Mouse (Mus musculus) liver, embryonic 12.5 days (tissue): ENCODE measurements around the gene Cog7. TPM values are rescaled to one million over a fixed set of nuclear protein-coding genes. Genes with fewer than 3 reads are reported as not detected.

Source experiments
- ATAC-seq: fragments of 200-750 bp; cut with Nextera tagmentation; 2 replicates; pipeline ENCODE4 v1.8.0; 2017; ENCODE audit warnings: moderate number of reproducible peaks, mild to moderate bottlenecking, moderate library complexity
- H3K27ac ChIP-seq: fragments of 300-500 bp; sonication (generic); 2 replicates; pipeline ENCODE4 v1.5.1; 2016; ENCODE audit warnings: mild to moderate bottlenecking
- H3K27me3 ChIP-seq: fragments of 300-500 bp; sonication (generic); replicated peaks from 2 replicates; pipeline ENCODE4 v1.6.1; 2016; ENCODE audit warnings: mild to moderate bottlenecking, moderate library complexity
- H3K36me3 ChIP-seq: fragments of 300-500 bp; sonication (generic); 2 replicates; pipeline ENCODE4 v1.6.1; 2016; ENCODE audit warnings: mild to moderate bottlenecking, moderate library complexity
- H3K4me1 ChIP-seq: fragments of 300-500 bp; sonication (generic); 2 replicates; pipeline ENCODE4 v1.6.1; 2016
- H3K4me2 ChIP-seq: fragments of 300-500 bp; sonication (generic); 2 replicates; pipeline ENCODE4 v1.6.1; 2016; ENCODE audit warnings: mild to moderate bottlenecking, moderate library complexity
- H3K4me3 ChIP-seq: fragments of 300-500 bp; sonication (generic); 2 replicates; pipeline ENCODE4 v1.5.1; 2016; ENCODE audit warnings: mild to moderate bottlenecking, moderate library complexity
- H3K9ac ChIP-seq: fragments of 300-500 bp; sonication (generic); 2 replicates; pipeline ENCODE4 v1.6.1; 2016; ENCODE audit warnings: mild to moderate bottlenecking, moderate library complexity
- H3K9me3 ChIP-seq: fragments of 300-500 bp; sonication (generic); replicated peaks from 2 replicates; pipeline ENCODE4 v1.6.1; 2016; ENCODE audit warnings: mild to moderate bottlenecking, moderate library complexity
- WGBS: fragments of 180-500 bp; shearing (Covaris S2); methylation state at CpG from one replicate; pipeline ENCODE4 v1.1.7; 2016; ENCODE audit not compliant: insufficient replicate concordance; 5-methylcytosine and 5-hydroxymethylcytosine counted together
- polyA plus RNA-seq: library from polyadenylated mRNA; unstranded; fragments of >200 nt; fragmentation: Nextera tagmentation; extraction: Ambion mirVana; gene quantifications from 2 replicates; pipeline ENCODE4 v1.2.1, GENCODE M21; 2016

Cog7 gene
- polyA plus RNA-seq, 1 experiment from 2014 or later = 15.1 TPM

GRCm38 (mm10) chr7:121975031-121975430 is 6.5 kb downstream of the Cog7 start:
- 51% methylated on average over 4 of the region's 4 CpGs for WGBS
- H3K27me3 ChIP-seq = no peaks in the 10 kb centered on the region
- ATAC-seq = no peak
- no peak overlapping the region for H3K4me2 ChIP-seq
- H3K4me1 ChIP-seq = peaks cover 12% of the 10 kb centered on the region
- H3K36me3 ChIP-seq = peaks cover 56% of the 10 kb centered on the region
- H3K9ac ChIP-seq = no peak overlapping the region
- no peak overlapping the region for H3K4me3 ChIP-seq
- no peak overlapping the region for H3K27ac ChIP-seq
- H3K9me3 ChIP-seq = no peaks in the 10 kb centered on the region

- WGBS = 63% methylated on average over 3 of the region's 3 CpGs
- ATAC-seq = no peak
- no peak overlapping the region for H3K9ac ChIP-seq
Observed at GRCm38 (mm10) chr7:121971698-121972097, 9.8 kb downstream of the Cog7 start.

GRCm38 (mm10) chr7:121970250-121970649 is 11.3 kb downstream of the Cog7 start:
- Histone ChIP-seq H3K4me3 (no peak overlapping the region), H3K4me1 (peaks cover 37% of the 10 kb centered on the region), H3K4me2 (no peak overlapping the region), H3K36me3 (peaks cover 59% of the 10 kb centered on the region), H3K27ac (no peak overlapping the region), H3K9ac (no peak overlapping the region), H3K27me3 (no peaks in the 10 kb centered on the region), H3K9me3 (no peaks in the 10 kb centered on the region)
- 47% methylated on average over 9 of the region's 9 CpGs for WGBS
- ATAC-seq = peak; percentile 66

More at GRCm38 (mm10) chr7:121971698-121972097, 9.8 kb downstream of the Cog7 start:
- Histone ChIP-seq H3K36me3 (peaks cover 65% of the 10 kb centered on the region), H3K4me1 (peaks cover 31% of the 10 kb centered on the region), H3K4me2 (no peak overlapping the region), H3K9me3 (no peaks in the 10 kb centered on the region), H3K27me3 (no peaks in the 10 kb centered on the region), H3K27ac (no peak overlapping the region), H3K4me3 (no peak overlapping the region)

DNA sequence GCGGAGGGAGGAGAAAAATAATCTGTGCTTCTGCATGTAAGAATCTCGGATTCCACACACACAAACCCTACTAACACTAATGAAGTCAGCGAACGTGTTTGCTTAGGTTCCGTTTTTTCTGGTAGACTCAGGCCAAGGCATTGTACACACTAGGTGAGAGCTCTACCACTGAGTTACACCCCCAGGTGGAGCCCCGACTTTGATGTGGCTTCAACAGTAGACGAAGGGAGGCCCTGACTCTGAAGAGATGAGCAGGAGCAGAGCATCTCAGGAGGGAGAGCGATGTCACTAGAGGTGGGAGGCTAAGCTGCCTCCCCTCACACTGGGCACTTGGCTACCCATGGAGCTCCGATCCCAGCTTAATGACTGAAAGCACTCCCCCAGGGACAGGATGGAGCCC is 12.7 kb downstream of the Cog7 start:
- Histone ChIP-seq H3K4me1 (peaks cover 37% of the 10 kb centered on the region), H3K9me3 (0 out of 2 replicates have a peak, but pooled peaks cover 4% of the 10 kb centered on the region), H3K27ac (no peak overlapping the region), H3K27me3 (no peaks in the 10 kb centered on the region), H3K9ac (no peak overlapping the region), H3K36me3 (peaks cover 60% of the 10 kb centered on the region), H3K4me2 (no peak overlapping the region), H3K4me3 (no peak overlapping the region)
- ATAC-seq = no peak
- 79% methylated on average over 9 of the region's 9 CpGs for WGBS

DNA sequence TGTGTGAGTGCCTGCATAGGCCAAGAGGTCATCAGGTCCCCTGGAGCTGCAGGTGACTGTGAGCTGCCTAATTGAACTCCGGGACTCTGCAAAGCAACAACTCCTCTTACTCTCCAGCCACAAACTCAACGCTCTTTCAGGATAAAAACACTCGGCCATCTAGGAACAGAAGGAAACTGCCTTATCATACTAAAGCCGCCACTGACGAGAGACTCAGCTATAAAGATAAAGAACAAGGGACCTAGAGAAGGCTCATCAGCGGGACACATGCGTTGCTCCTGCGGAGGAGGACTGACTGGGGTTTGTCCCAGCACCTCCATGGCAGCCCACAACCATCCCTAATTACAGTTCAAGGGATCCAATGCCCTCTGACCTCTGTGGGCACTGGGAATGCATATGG is 13.3 kb downstream of the Cog7 start:
- H3K27ac ChIP-seq = no peak overlapping the region
- peaks cover 37% of the 10 kb centered on the region for H3K4me1 ChIP-seq
- 19% methylated on average over 8 of the region's 8 CpGs for WGBS
- no peak overlapping the region for H3K4me2 ChIP-seq
- peaks cover 60% of the 10 kb centered on the region for H3K36me3 ChIP-seq
- H3K9me3 ChIP-seq = 0 out of 2 replicates have a peak, but pooled peaks cover 4% of the 10 kb centered on the region
- no peaks in the 10 kb centered on the region for H3K27me3 ChIP-seq
- no peak overlapping the region for H3K9ac ChIP-seq
- no peak overlapping the region for H3K4me3 ChIP-seq
- ATAC-seq = peak; percentile 77

- Histone ChIP-seq H3K36me3 (peaks cover 68% of the 10 kb centered on the region), H3K9ac (no peak overlapping the region), H3K27ac (no peak overlapping the region), H3K4me2 (no peak overlapping the region), H3K4me1 (peaks cover 37% of the 10 kb centered on the region), H3K27me3 (no peaks in the 10 kb centered on the region), H3K4me3 (no peak overlapping the region), H3K9me3 (0 out of 2 replicates have a peak, but pooled peaks cover 4% of the 10 kb centered on the region)
- ATAC-seq = no peak
- WGBS = 77% methylated on average over 7 of the region's 7 CpGs
Observed at GRCm38 (mm10) chr7:121966169-121966568, 15.3 kb downstream of the Cog7 start.

GRCm38 (mm10) chr7:121963883-121964398 is 17.6 kb downstream of the Cog7 start:
- Histone ChIP-seq H3K9me3 (0 out of 2 replicates have a peak, but pooled peaks cover 4% of the 10 kb centered on the region), H3K27me3 (no peaks in the 10 kb centered on the region), H3K36me3 (peaks cover 55% of the 10 kb centered on the region), H3K4me3 (no peak overlapping the region), H3K4me2 (no peak overlapping the region), H3K9ac (no peak overlapping the region), H3K27ac (no peak overlapping the region), H3K4me1 (peaks cover 20% of the 10 kb centered on the region)
- WGBS = 63% methylated on average over 6 of the region's 6 CpGs
- no peak for ATAC-seq

DNA sequence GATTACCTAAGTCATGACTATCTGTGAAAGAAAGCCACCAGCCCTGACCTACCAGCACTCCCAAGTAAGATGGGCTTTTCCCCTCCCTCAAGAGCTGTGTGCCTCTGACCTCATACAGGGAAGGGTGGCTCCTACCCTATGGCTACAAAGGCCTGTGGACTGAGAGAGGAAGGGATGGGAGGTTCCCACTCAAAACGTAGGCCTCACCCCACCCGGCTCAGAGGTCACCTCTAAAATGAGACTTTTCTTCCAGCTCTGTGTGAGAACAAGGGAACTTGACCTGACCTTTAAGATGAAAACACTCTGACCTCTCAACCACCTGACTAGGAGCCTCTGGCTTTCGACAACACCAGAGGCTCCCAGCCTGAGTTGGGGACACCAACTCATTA is 18.9 kb downstream of the Cog7 start:
- Histone ChIP-seq H3K27me3 (no peaks in the 10 kb centered on the region), H3K4me1 (peaks cover 6% of the 10 kb centered on the region), H3K36me3 (peaks cover 53% of the 10 kb centered on the region), H3K4me2 (no peak overlapping the region), H3K27ac (no peak overlapping the region), H3K9me3 (0 out of 2 replicates have a peak, but pooled peaks cover 4% of the 10 kb centered on the region), H3K9ac (no peak overlapping the region), H3K4me3 (no peak overlapping the region)
- 71% methylated on average over 3 of the region's 3 CpGs for WGBS
- ATAC-seq = no peak

DNA sequence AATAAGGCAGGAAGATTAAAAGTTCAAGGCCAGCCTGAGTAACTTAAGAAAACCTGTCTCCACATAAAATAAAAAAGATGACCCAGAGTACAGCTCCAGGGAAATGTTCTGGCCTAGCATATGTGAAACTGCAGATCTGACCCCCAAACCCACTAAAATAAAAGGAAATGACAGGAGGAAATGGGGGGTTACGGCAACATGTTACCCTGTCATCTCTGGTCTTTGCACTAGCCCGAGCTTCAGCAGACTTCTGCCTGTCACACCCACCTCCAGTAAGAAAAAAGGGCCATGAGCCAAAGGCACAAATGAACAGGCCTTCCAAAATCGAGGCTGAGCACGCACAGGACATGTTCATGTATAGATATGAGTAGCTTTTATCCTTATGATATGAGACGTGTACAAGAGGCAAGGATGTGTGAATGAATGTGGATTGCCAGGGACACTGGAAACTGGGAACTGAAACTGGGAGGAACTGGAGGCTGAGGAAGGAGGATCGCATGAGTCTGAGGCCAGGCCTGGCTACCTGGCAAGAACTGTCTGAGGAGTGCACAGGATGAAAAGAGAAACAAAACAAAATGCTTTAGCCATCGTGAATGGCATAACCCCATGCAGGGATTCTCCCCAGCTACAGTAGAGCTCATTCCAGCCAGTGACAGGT is 19.5 kb downstream of the Cog7 start:
- peaks cover 53% of the 10 kb centered on the region for H3K36me3 ChIP-seq
- no peak for ATAC-seq
- H3K9me3 ChIP-seq = 0 out of 2 replicates have a peak, but pooled peaks cover 4% of the 10 kb centered on the region
- H3K4me3 ChIP-seq = no peak overlapping the region
- H3K4me1 ChIP-seq = peaks cover 5% of the 10 kb centered on the region; the same call in 1 of the 2 replicates
- H3K9ac ChIP-seq = no peak overlapping the region
- H3K4me2 ChIP-seq = no peak overlapping the region
- 76% methylated on average over 7 of the region's 7 CpGs for WGBS
- H3K27ac ChIP-seq = no peak overlapping the region
- H3K27me3 ChIP-seq = no peaks in the 10 kb centered on the region

DNA sequence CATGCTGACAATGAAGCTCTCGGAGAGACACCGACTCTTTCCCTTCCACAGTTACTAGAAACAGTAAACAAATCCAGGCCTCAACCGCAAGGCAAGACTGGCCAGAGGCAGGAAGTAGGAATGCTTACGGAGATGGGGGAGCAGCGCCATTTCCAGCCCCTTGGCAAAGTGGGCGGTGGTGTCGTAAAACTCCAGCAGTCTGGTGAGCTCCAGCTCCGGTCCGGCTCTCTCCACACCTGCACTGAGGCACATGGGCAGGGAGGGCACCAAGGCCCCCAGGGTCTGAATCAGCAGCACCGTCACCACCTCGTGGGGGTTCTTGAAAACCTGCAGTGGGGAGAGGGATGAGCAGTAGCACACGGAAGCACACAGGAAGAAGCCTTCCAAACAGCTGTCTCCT is 25.7 kb downstream of the Cog7 start:
- Histone ChIP-seq H3K4me3 (no peak overlapping the region), H3K27ac (no peak overlapping the region), H3K27me3 (no peaks in the 10 kb centered on the region), H3K9me3 (no peaks in the 10 kb centered on the region), H3K9ac (no peak overlapping the region), H3K4me1 (no peaks in the 10 kb centered on the region), H3K36me3 (peaks cover 41% of the 10 kb centered on the region), H3K4me2 (no peak overlapping the region)
- ATAC-seq = no peak
- 83% methylated on average over 12 of the region's 12 CpGs for WGBS

DNA sequence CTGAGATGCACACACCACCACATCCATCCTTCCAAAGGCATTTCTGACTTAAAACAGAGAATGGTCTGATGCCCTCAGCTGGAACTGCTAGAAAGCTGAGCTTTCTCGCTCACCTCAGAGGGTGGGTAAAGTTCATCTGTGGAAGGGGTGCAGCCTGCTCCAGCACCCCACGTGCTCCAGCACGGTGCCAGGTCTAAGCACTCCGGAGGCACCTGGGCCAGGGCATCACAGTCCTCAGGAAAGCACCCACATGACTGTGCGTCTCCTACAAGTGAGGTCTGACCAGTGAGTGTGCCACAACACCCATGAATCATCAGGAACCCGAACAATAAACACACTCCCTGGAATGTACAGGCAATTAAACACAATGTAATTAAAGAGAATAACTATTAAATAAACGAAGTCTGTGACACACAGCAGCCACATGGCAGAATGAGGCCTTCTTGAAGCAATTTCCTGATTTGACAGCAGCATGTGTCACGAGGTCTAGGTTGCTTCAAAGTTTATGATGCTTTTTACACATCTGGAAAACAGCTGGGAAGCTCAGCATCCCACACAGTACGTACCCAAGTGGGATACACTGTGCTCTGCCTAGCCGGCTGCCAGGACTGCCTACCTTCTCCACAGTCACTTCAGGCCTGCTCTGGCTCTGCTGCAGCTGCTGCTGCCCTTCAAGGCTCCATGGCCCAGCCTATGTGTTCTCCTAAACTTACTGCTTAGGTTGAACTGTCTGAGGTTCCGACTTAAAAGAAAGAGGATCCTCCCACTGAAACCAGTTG is 26.4 kb downstream of the Cog7 start:
- H3K9ac ChIP-seq = no peak overlapping the region
- no peak overlapping the region for H3K4me3 ChIP-seq
- H3K4me1 ChIP-seq = no peaks in the 10 kb centered on the region
- 81% methylated on average over 11 of the region's 11 CpGs for WGBS
- no peaks in the 10 kb centered on the region for H3K9me3 ChIP-seq
- peak; percentile 35; the same call in 1 of the 2 replicates for ATAC-seq
- H3K36me3 ChIP-seq = peaks cover 43% of the 10 kb centered on the region
- no peaks in the 10 kb centered on the region for H3K27me3 ChIP-seq
- H3K4me2 ChIP-seq = no peak overlapping the region
- H3K27ac ChIP-seq = no peak overlapping the region

GRCm38 (mm10) chr7:121947513-121947912 is 34.0 kb downstream of the Cog7 start:
- Histone ChIP-seq H3K27me3 (no peaks in the 10 kb centered on the region), H3K4me3 (no peak overlapping the region), H3K27ac (no peak overlapping the region), H3K36me3 (peaks cover 44% of the 10 kb centered on the region), H3K9me3 (no peaks in the 10 kb centered on the region), H3K4me1 (no peaks in the 10 kb centered on the region), H3K4me2 (no peak overlapping the region), H3K9ac (no peak overlapping the region)
- no peak for ATAC-seq
- 65% methylated on average over 4 of the region's 4 CpGs for WGBS
